Mouse (Mus musculus) spleen, postnatal 14 days (tissue): ENCODE data around the gene Vmn1r179.
"Not testable (repeated sequence)": the region's sequence is repeated elsewhere in the genome, so short reads cannot be mapped to it uniquely, and the experiment has no call there.

Experiments used
- DNase-seq, 2 experiments: peaks; one replicate each; pipeline ENCODE4 v3.0.0; 2021 to 2022; ENCODE audit warnings: low spot score in 2 of 2

Gene Vmn1r179

DNA sequence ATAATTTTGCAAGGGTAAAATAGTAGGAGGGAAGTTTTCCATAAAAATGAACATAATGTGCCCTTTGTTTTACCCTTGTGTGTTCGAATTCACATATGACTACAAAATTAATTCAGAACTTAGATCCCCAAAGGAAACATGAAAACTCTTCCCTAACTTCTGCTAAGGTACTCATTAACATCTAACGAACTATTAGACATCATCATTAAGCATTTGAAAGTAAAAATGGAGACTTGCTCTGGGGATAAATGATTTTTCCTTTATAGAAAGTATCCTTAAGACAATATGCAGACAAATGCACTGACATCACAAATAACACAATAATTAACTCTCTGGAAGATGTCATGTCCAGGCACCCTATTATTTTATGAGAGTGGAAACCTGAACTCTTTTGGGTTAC is at the start of gene Vmn1r179:
Vmn1r179 (plus strand) TSS at position 301 of the 400 bp plus-strand sequence.
- DNase-seq = no peak

DNA sequence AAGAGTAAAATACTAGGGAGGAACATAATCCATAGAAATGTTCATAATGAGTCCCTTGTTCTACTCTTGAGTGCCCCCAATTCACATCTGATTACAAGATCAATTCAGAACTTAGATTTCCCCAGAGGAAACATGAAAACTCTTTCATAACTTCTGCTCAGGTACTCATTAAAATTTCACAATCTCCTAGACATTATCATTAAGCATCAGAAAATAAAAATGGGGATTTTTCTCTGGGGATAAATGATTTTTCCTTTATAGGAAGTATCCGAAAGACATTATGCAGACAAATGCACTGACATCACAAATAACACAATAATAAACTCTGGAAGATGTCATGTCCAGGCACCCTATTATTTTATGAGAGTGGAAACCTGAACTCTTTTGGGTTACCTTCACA is 35.1 kb upstream of the Vmn1r179 start, which contains the start of gene Vmn1r178:
Vmn1r178 (plus strand) TSS at position 301 of the 400 bp plus-strand sequence.
- no peak for DNase-seq

DNA sequence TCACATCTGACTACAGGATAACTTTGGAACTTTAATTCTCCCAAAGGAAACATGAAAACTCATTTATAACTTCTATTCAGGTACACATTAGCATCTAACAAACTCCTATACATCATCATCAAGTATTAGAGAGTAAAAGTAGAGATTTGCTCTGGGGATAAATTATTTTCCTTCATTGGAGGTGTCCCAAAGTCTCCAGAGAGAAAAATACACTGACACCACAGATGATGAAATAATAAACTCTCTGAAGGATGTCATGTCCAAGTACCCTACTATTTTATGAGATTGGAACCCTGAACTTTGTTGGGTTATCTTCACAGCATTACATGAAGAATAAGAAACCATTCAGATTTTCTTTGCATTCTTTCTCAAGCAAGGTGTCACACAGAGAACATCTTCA is 23.6 kb downstream of the Vmn1r179 start, which contains the start of gene Vmn1r180:
Vmn1r180 (plus strand) TSS at position 301 of the 400 bp plus-strand sequence.
- no peak for DNase-seq

DNA sequence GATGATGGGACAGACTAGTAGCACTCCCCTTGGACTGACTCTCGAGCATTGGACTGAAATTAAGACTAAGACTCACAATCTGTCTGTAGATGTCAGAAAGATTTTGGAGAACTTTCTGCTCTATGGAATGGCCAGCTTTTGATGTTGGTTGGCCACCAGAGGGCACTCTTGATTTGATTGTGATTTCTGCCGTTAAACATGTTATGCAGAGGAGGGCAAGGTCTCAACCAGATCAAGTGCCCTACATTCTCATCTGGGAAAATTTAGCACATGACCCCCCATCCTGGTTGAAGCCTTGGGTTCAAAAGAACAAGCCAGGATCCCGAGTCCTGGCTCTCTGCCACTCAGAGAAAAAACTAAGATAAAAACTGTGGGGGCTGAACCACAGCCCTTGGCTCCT is 41.3 kb downstream of the Vmn1r179 start:
- not testable (repeated sequence) for DNase-seq

DNA sequence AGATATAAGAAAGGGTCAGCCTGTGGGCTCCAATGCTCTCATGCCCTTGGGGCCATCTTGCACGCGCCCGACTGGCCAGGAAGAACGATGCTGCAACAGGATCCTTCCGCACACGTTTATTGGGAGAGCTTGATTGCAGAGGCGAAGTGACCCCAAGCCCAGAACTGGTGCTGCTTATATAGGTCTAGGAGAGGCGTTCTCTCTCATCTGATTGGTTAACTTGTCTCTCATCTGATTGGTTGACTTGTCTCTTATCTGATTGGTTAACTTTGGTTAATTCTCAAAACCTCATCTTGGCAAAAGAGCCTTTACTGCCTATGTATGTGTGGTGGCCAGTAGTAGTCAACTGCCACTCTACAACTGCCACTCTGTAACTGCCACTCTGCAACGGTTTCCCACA is 47.5 kb downstream of the Vmn1r179 start, which contains the start of gene Vmn1r181:
Vmn1r181 (plus strand) TSS at position 301 of the 400 bp plus-strand sequence.
- DNase-seq = not testable (repeated sequence)
